Mouse (Mus musculus) G1E (cell line): ENCODE data around the gene Ralgapa2.

ENCODE experiments used
- CTCF ChIP-seq: IDR thresholded peaks from 2 replicates; pipeline ENCODE4 v1.5.1; 2012; ENCODE audit warnings: low read depth, low read length, inconsistent platforms, mixed read lengths
- GATA1 ChIP-seq: IDR thresholded peaks from 2 replicates; pipeline ENCODE4 v1.6.1; 2012; ENCODE audit warnings: borderline replicate concordance, low read length, inconsistent platforms, mixed read lengths
- POLR2AphosphoS5 ChIP-seq: IDR thresholded peaks from 2 replicates; pipeline ENCODE4 v1.6.1; 2012; ENCODE audit warnings: low read depth, low read length, inconsistent platforms; ENCODE audit not compliant: insufficient replicate concordance
- TAL1 ChIP-seq: conservative IDR thresholded peaks from 2 replicates; pipeline ENCODE4 v1.6.1; 2012; ENCODE audit warnings: low read depth, low read length, inconsistent platforms, mixed read lengths

DNA sequence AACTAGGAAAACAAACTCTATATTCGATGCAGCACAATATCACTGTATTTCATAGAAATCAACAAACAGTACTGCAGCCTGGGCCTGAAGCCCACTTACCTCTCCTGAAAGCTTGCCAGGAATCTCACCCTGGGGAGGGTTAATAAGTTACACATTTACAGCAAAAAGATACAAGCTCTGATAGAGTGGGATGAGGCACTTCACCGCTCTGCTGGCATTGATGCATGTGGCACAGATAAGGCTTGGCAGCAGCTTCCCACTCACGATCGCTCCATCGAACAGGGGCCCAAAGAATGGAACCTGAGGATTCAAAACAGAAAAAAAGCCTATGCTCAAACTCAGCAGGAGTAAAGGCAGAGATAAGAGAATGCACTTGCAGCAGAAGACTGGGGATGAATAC is 197.4 kb downstream of the Ralgapa2 start:
- TF ChIP-seq CTCF (no peak), TAL1 (no peak), POLR2AphosphoS5 (no peak), GATA1 (no peak)
